Mouse (Mus musculus) liver, embryonic 14.5 days (tissue): ENCODE results near the gene Oas1e.

Experiments used
- CTCF ChIP-seq: IDR thresholded peaks from 2 replicates; pipeline ENCODE4 v1.5.1; 2016; ENCODE audit warnings: antibody characterized with exemption, low read depth, control low read depth
- EP300 ChIP-seq: IDR thresholded peaks from 2 replicates; pipeline ENCODE4 v1.6.1; 2016; ENCODE audit warnings: antibody characterized with exemption, low read depth

- no peak for TF ChIP-seq CTCF
- no peak for TF ChIP-seq EP300
Observed at GRCm38 (mm10) chr5:120803596-120803995, 8.3 kb upstream of the Oas1e start.
